Mouse (Mus musculus): ENCODE measurements around the gene Ifit3. TPM values are rescaled to one million over a fixed set of nuclear protein-coding genes. Genes with fewer than 3 reads are reported as not detected.

Ifit3 gene
- polyA plus RNA-seq (2017; shearing (Covaris generic)) = 5.4 TPM

GRCm38 (mm10) chr19:34583126-34583766 is at the start of gene Ifit3:
Gene Ifit3 (plus strand): TSS chr19:34583531.

GRCm38 (mm10) chr19:34550534-34551223 is 32.7 kb upstream of the Ifit3 start, which contains the start of gene Ifit2:
Gene Ifit2 (plus strand): TSS chr19:34550694.

GRCm38 (mm10) chr19:34601888-34602287 is 18.6 kb downstream of the Ifit3 start, which contains the start of gene Ifit1bl1:
Gene Ifit1bl1 (minus strand): TSS chr19:34601956.

GRCm38 (mm10) chr19:34607237-34608051 is 24.1 kb downstream of the Ifit3 start, which contains the start of gene Ifit3b:
Gene Ifit3b (plus strand): TSS chr19:34607970.

Other genes starting within 250 kb of the Ifit3 start
- 0.55 TPM for gene Ch25h, start 108.4 kb upstream of the Ifit3 start, polyA plus RNA-seq (2017; shearing (Covaris generic))
- 59.1 TPM for gene Lipa, start 56.1 kb upstream of the Ifit3 start, polyA plus RNA-seq (2017; shearing (Covaris generic))
- gene Ifit2, start 32.8 kb upstream of the Ifit3 start, polyA plus RNA-seq (2017; shearing (Covaris generic)) = 10.3 TPM
- 17.1 TPM for gene Ifit1bl1, start 18.4 kb downstream of the Ifit3 start, polyA plus RNA-seq (2017; shearing (Covaris generic))
- 0.54 TPM for gene Ifit3b, start 24.4 kb downstream of the Ifit3 start, polyA plus RNA-seq (2017; shearing (Covaris generic))
- not detected for gene Ifit1bl2, start 57.2 kb downstream of the Ifit3 start, polyA plus RNA-seq (2017; shearing (Covaris generic))
- 6.7 TPM for gene Ifit1, start 57.3 kb downstream of the Ifit3 start, polyA plus RNA-seq (2017; shearing (Covaris generic))
- gene Slc16a12, start 163.8 kb downstream of the Ifit3 start, polyA plus RNA-seq (2017; shearing (Covaris generic)) = not detected